Mouse (Mus musculus) liver, embryonic 12.5 days (tissue): Measurements from ENCODE around the gene Zbed4. TPM values are rescaled to one million over a fixed set of nuclear protein-coding genes. Genes with fewer than 3 reads are reported as not detected.
"Not testable (repeated sequence)": the region's sequence is repeated elsewhere in the genome, so short reads cannot be mapped to it uniquely, and the experiment has no call there.

Source experiments
- ATAC-seq: fragments of 200-750 bp; cut with Nextera tagmentation; 2 replicates; pipeline ENCODE4 v1.8.0; 2017; ENCODE audit warnings: moderate number of reproducible peaks, mild to moderate bottlenecking, moderate library complexity
- H3K27ac ChIP-seq: fragments of 300-500 bp; sonication (generic); 2 replicates; pipeline ENCODE4 v1.5.1; 2016; ENCODE audit warnings: mild to moderate bottlenecking
- H3K27me3 ChIP-seq: fragments of 300-500 bp; sonication (generic); replicated peaks from 2 replicates; pipeline ENCODE4 v1.6.1; 2016; ENCODE audit warnings: mild to moderate bottlenecking, moderate library complexity
- H3K36me3 ChIP-seq: fragments of 300-500 bp; sonication (generic); 2 replicates; pipeline ENCODE4 v1.6.1; 2016; ENCODE audit warnings: mild to moderate bottlenecking, moderate library complexity
- H3K4me1 ChIP-seq: fragments of 300-500 bp; sonication (generic); 2 replicates; pipeline ENCODE4 v1.6.1; 2016
- H3K4me2 ChIP-seq: fragments of 300-500 bp; sonication (generic); 2 replicates; pipeline ENCODE4 v1.6.1; 2016; ENCODE audit warnings: mild to moderate bottlenecking, moderate library complexity
- H3K4me3 ChIP-seq: fragments of 300-500 bp; sonication (generic); 2 replicates; pipeline ENCODE4 v1.5.1; 2016; ENCODE audit warnings: mild to moderate bottlenecking, moderate library complexity
- H3K9ac ChIP-seq: fragments of 300-500 bp; sonication (generic); 2 replicates; pipeline ENCODE4 v1.6.1; 2016; ENCODE audit warnings: mild to moderate bottlenecking, moderate library complexity
- H3K9me3 ChIP-seq: fragments of 300-500 bp; sonication (generic); replicated peaks from 2 replicates; pipeline ENCODE4 v1.6.1; 2016; ENCODE audit warnings: mild to moderate bottlenecking, moderate library complexity
- WGBS: fragments of 180-500 bp; shearing (Covaris S2); methylation state at CpG from one replicate; pipeline ENCODE4 v1.1.7; 2016; ENCODE audit not compliant: insufficient replicate concordance; 5-methylcytosine and 5-hydroxymethylcytosine counted together
- polyA plus RNA-seq: library from polyadenylated mRNA; unstranded; fragments of >200 nt; fragmentation: Nextera tagmentation; extraction: Ambion mirVana; gene quantifications from 2 replicates; pipeline ENCODE4 v1.2.1, GENCODE M21; 2016

Gene Zbed4
- polyA plus RNA-seq, 1 experiment from 2014 or later = 16.5 TPM

- Histone ChIP-seq H3K4me1 (peaks cover 20% of the 10 kb centered on the region), H3K9me3 (no peaks in the 10 kb centered on the region), H3K4me3 (no peak overlapping the region), H3K36me3 (no peaks in the 10 kb centered on the region), H3K27me3 (peaks cover 5% of the 10 kb centered on the region; the same call in 1 of the 2 replicates), H3K4me2 (no peak overlapping the region), H3K27ac (no peak overlapping the region), H3K9ac (no peak overlapping the region)
- no peak for ATAC-seq
- 66% methylated on average over 3 of the region's 3 CpGs for WGBS
These were observed 6.1 kb upstream of the Zbed4 start for GRCm38 (mm10) chr15:88745347-88745746.

- Histone ChIP-seq H3K4me2 (no peak overlapping the region), H3K36me3 (no peaks in the 10 kb centered on the region), H3K27me3 (no peaks in the 10 kb centered on the region; the same call in 1 of the 2 replicates), H3K9ac (no peak overlapping the region), H3K9me3 (no peaks in the 10 kb centered on the region), H3K4me1 (peaks cover 25% of the 10 kb centered on the region), H3K27ac (no peak overlapping the region), H3K4me3 (no peak overlapping the region)
- ATAC-seq = no peak
- WGBS = 21% methylated on average over 3 of the region's 3 CpGs
These were observed 5.5 kb upstream of the Zbed4 start for GRCm38 (mm10) chr15:88745926-88746325.

GRCm38 (mm10) chr15:88749617-88750016 lies 1.8 kb upstream of the Zbed4 start:
- ATAC-seq, H3K27me3 ChIP-seq, H3K27ac ChIP-seq, H3K9ac ChIP-seq, H3K9me3 ChIP-seq, H3K4me2 ChIP-seq, H3K36me3 ChIP-seq, H3K4me3 ChIP-seq: not testable (repeated sequence)
- peaks cover 37% of the 10 kb centered on the region for H3K4me1 ChIP-seq
- WGBS = 72% methylated on average over 8 of the region's 8 CpGs

- H3K4me3 ChIP-seq = peak overlapping the region; percentile 94; the same call in 1 of the 2 replicates
- 72% methylated on average over 10 of the region's 10 CpGs for WGBS
- H3K27ac ChIP-seq = peak overlapping the region; percentile 95
- ATAC-seq = no peak
- peaks cover 6% of the 10 kb centered on the region for H3K36me3 ChIP-seq
- peak overlapping the region; percentile 95 for H3K4me2 ChIP-seq
- no peaks in the 10 kb centered on the region for H3K9me3 ChIP-seq
- H3K27me3 ChIP-seq = no peaks in the 10 kb centered on the region
- peak overlapping the region; percentile 79; the same call in 1 of the 2 replicates for H3K9ac ChIP-seq
- H3K4me1 ChIP-seq = peaks cover 41% of the 10 kb centered on the region
These were observed 1.4 kb upstream of the Zbed4 start for GRCm38 (mm10) chr15:88750032-88750431.

- Histone ChIP-seq H3K27me3 (no peaks in the 10 kb centered on the region), H3K4me1 (peaks cover 38% of the 10 kb centered on the region), H3K9me3 (no peaks in the 10 kb centered on the region), H3K9ac (peak overlapping the region; percentile 79), H3K36me3 (peaks cover 14% of the 10 kb centered on the region), H3K27ac (peak overlapping the region; percentile 95), H3K4me2 (peak overlapping the region; percentile 95), H3K4me3 (peak overlapping the region; percentile 94)
- 4% methylated on average over 54 of the region's 54 CpGs for WGBS
- ATAC-seq = peak; percentile 96
These were observed 540 bp upstream of the Zbed4 start for GRCm38 (mm10) chr15:88750677-88751563.

- no peak for ATAC-seq
- Histone ChIP-seq H3K4me3 (peak overlapping the region; percentile 94), H3K4me1 (peaks cover 35% of the 10 kb centered on the region), H3K4me2 (peak overlapping the region; percentile 95), H3K27ac (peak overlapping the region; percentile 95), H3K27me3 (no peaks in the 10 kb centered on the region), H3K9ac (peak overlapping the region; percentile 97), H3K36me3 (peaks cover 27% of the 10 kb centered on the region), H3K9me3 (no peaks in the 10 kb centered on the region)
- under 1% methylated on average over 8 of the region's 8 CpGs for WGBS
These were observed 908 bp downstream of the Zbed4 start for GRCm38 (mm10) chr15:88752403-88752733.

GRCm38 (mm10) chr15:88754896-88755295 lies 3.4 kb downstream of the Zbed4 start:
- H3K4me3 ChIP-seq = no peak overlapping the region
- no peak overlapping the region for H3K4me2 ChIP-seq
- 84% methylated on average over 2 of the region's 2 CpGs for WGBS
- no peak for ATAC-seq
- peaks cover 50% of the 10 kb centered on the region for H3K4me1 ChIP-seq
- 0 out of 2 replicates have a peak overlapping the region, but pooled peaks have one; percentile 17 for H3K27ac ChIP-seq
- H3K9ac ChIP-seq = no peak overlapping the region
- peaks cover 52% of the 10 kb centered on the region for H3K36me3 ChIP-seq
- no peaks in the 10 kb centered on the region for H3K9me3 ChIP-seq
- no peaks in the 10 kb centered on the region for H3K27me3 ChIP-seq

GRCm38 (mm10) chr15:88755761-88756160 lies 4.3 kb downstream of the Zbed4 start:
- H3K4me1 ChIP-seq = peaks cover 50% of the 10 kb centered on the region
- H3K27ac ChIP-seq = no peak overlapping the region
- no peaks in the 10 kb centered on the region for H3K27me3 ChIP-seq
- no peak overlapping the region for H3K4me3 ChIP-seq
- H3K4me2 ChIP-seq = no peak overlapping the region
- 95% methylated on average over 18 of the region's 18 CpGs for WGBS
- H3K36me3 ChIP-seq = peaks cover 61% of the 10 kb centered on the region
- H3K9me3 ChIP-seq = no peaks in the 10 kb centered on the region
- no peak overlapping the region for H3K9ac ChIP-seq
- ATAC-seq = no peak

GRCm38 (mm10) chr15:88758061-88758460 lies 6.6 kb downstream of the Zbed4 start:
- Histone ChIP-seq H3K4me3 (no peak overlapping the region), H3K27me3 (no peaks in the 10 kb centered on the region), H3K4me1 (peaks cover 64% of the 10 kb centered on the region), H3K36me3 (peaks cover 84% of the 10 kb centered on the region), H3K9ac (no peak overlapping the region), H3K27ac (peak overlapping the region; percentile 21; the same call in 1 of the 2 replicates), H3K9me3 (no peaks in the 10 kb centered on the region), H3K4me2 (no peak overlapping the region)
- no peak for ATAC-seq
- WGBS = 74% methylated on average over 3 of the region's 3 CpGs

- peak overlapping the region; percentile 57 for H3K27ac ChIP-seq
- peak; percentile 98 for ATAC-seq
- H3K36me3 ChIP-seq = peaks cover 94% of the 10 kb centered on the region
- H3K4me1 ChIP-seq = peaks cover 50% of the 10 kb centered on the region
- H3K4me3 ChIP-seq = no peak overlapping the region
- H3K9me3 ChIP-seq = no peaks in the 10 kb centered on the region
- peak overlapping the region; percentile 31 for H3K4me2 ChIP-seq
- 45% methylated on average over 4 of the region's 4 CpGs for WGBS
- no peaks in the 10 kb centered on the region for H3K27me3 ChIP-seq
- H3K9ac ChIP-seq = no peak overlapping the region
These were observed 10.1 kb downstream of the Zbed4 start for GRCm38 (mm10) chr15:88761551-88761950.

- H3K9me3 ChIP-seq, H3K27me3 ChIP-seq, ATAC-seq, H3K4me2 ChIP-seq, H3K27ac ChIP-seq, H3K9ac ChIP-seq, H3K4me3 ChIP-seq: not testable (repeated sequence)
- WGBS = 87% methylated on average over 2 of the region's 2 CpGs
- H3K4me1 ChIP-seq = peaks cover 14% of the 10 kb centered on the region
- H3K36me3 ChIP-seq = peaks cover 76% of the 10 kb centered on the region
These were observed 14.7 kb downstream of the Zbed4 start for GRCm38 (mm10) chr15:88766139-88766538.

- H3K36me3 ChIP-seq = peaks cover 67% of the 10 kb centered on the region
- H3K27ac ChIP-seq = peak overlapping the region; percentile 57; the same call in 1 of the 2 replicates
- WGBS = 63% methylated on average over 1 of the region's 1 CpGs
- H3K4me2 ChIP-seq = no peak overlapping the region
- H3K27me3 ChIP-seq = no peaks in the 10 kb centered on the region
- H3K9ac ChIP-seq = no peak overlapping the region
- H3K9me3 ChIP-seq = no peaks in the 10 kb centered on the region
- ATAC-seq = no peak
- no peak overlapping the region for H3K4me3 ChIP-seq
- H3K4me1 ChIP-seq = no peaks in the 10 kb centered on the region; the same call in 1 of the 2 replicates
These were observed 17.1 kb downstream of the Zbed4 start for GRCm38 (mm10) chr15:88768537-88768936.
